Mouse (Mus musculus) liver, embryonic 11.5 days (tissue): ENCODE measurements around the gene Slc25a47. TPM values are rescaled to one million over a fixed set of nuclear protein-coding genes. Genes with fewer than 3 reads are reported as not detected.

Experiments
- ATAC-seq: fragments of 200-750 bp; cut with Nextera tagmentation; replicated peaks from 2 replicates; pipeline ENCODE4 v1.8.0; 2017; ENCODE audit warnings: moderate number of reproducible peaks, mild to moderate bottlenecking, moderate TSS enrichment, moderate library complexity; ENCODE audit not compliant: low FRiP score
- DNase-seq: peaks from one replicate; pipeline ENCODE4 v3.0.0-alpha.2; 2017; ENCODE audit warnings: low spot score
- H3K27ac ChIP-seq: fragments of 300-500 bp; sonication (generic); 2 replicates; pipeline ENCODE4 v1.5.1; 2014; ENCODE audit warnings: mild to moderate bottlenecking, low read depth, low read length, control low read depth
- H3K27me3 ChIP-seq: fragments of 300-500 bp; sonication (generic); replicated peaks from 2 replicates; pipeline ENCODE4 v1.6.1; 2014; ENCODE audit warnings: low read length, mixed read lengths; ENCODE audit not compliant: control insufficient read depth, insufficient read depth
- H3K36me3 ChIP-seq: fragments of 300-500 bp; sonication (generic); 2 replicates; pipeline ENCODE4 v1.6.1; 2014; ENCODE audit warnings: mild to moderate bottlenecking, low read length, moderate library complexity, mixed read lengths; ENCODE audit not compliant: control insufficient read depth, insufficient read depth
- H3K4me1 ChIP-seq: fragments of 300-500 bp; sonication (generic); replicated peaks from 2 replicates; pipeline ENCODE4 v1.6.1; 2014; ENCODE audit warnings: low read length, mixed read lengths; ENCODE audit not compliant: control insufficient read depth, insufficient read depth
- H3K4me2 ChIP-seq: fragments of 300-500 bp; sonication (generic); 2 replicates; pipeline ENCODE4 v1.6.1; 2014; ENCODE audit warnings: mild to moderate bottlenecking, control low read depth, moderate library complexity
- H3K4me3 ChIP-seq: fragments of 300-500 bp; sonication (generic); 2 replicates; pipeline ENCODE4 v1.5.1; 2014; ENCODE audit warnings: low read depth, low read length, control low read depth
- H3K9ac ChIP-seq: fragments of 300-500 bp; sonication (generic); 2 replicates; pipeline ENCODE4 v1.6.1; 2014; ENCODE audit warnings: low read depth, low read length, control low read depth
- H3K9me3 ChIP-seq: fragments of 300-500 bp; sonication (generic); 2 replicates; pipeline ENCODE4 v1.6.1; 2016; ENCODE audit warnings: low read length, inconsistent platforms, mixed read lengths; ENCODE audit not compliant: control insufficient read depth
- WGBS: fragments of 180-500 bp; shearing (Covaris S2); extraction: QIAGEN DNeasy Blood & Tissue Kit; methylation state at CpG from one replicate; pipeline ENCODE4 v1.1.7; 2014; 5-methylcytosine and 5-hydroxymethylcytosine counted together
- polyA plus RNA-seq: library from polyadenylated mRNA; unstranded; fragments of >200 nt; fragmentation: Nextera tagmentation; extraction: Ambion mirVana; gene quantifications from 2 replicates; pipeline ENCODE4 v1.2.1, GENCODE M21; 2014

The Slc25a47 gene
- polyA plus RNA-seq, 1 experiment from 2014 or later, result 4.5 TPM

- Histone ChIP-seq H3K4me2 (no peak overlapping the region), H3K4me1 (no peaks in the 10 kb centered on the region), H3K27me3 (no peaks in the 10 kb centered on the region), H3K27ac (no peak overlapping the region), H3K36me3 (peaks cover 9% of the 10 kb centered on the region; the same call in 1 of the 2 replicates), H3K4me3 (no peak overlapping the region), H3K9ac (no peak overlapping the region), H3K9me3 (no peaks in the 10 kb centered on the region)
- DNase-seq (no peak), ATAC-seq (no peak)
- WGBS, result 79% methylated on average over 8 of the region's 8 CpGs
Measured at GRCm38 (mm10) chr12:108823036-108823435, 12.8 kb upstream of the Slc25a47 start.

- H3K4me1 ChIP-seq, result no peaks in the 10 kb centered on the region
- no peak overlapping the region for H3K9ac ChIP-seq
- DNase-seq (no peak), ATAC-seq (no peak)
- no peak overlapping the region for H3K4me2 ChIP-seq
- no peaks in the 10 kb centered on the region for H3K27me3 ChIP-seq
- WGBS, result 89% methylated on average over 15 of the region's 15 CpGs
- no peak overlapping the region for H3K27ac ChIP-seq
- H3K9me3 ChIP-seq, result no peaks in the 10 kb centered on the region
- H3K4me3 ChIP-seq, result no peak overlapping the region
- H3K36me3 ChIP-seq, result 0 out of 2 replicates have a peak, but pooled peaks cover 5% of the 10 kb centered on the region
Measured at GRCm38 (mm10) chr12:108824225-108824874, 11.5 kb upstream of the Slc25a47 start.

GRCm38 (mm10) chr12:108825561-108826224 is 10.2 kb upstream of the Slc25a47 start:
- 0 out of 2 replicates have a peak, but pooled peaks cover 3% of the 10 kb centered on the region for H3K36me3 ChIP-seq
- no peaks in the 10 kb centered on the region for H3K4me1 ChIP-seq
- no peak overlapping the region for H3K9ac ChIP-seq
- H3K27me3 ChIP-seq, result no peaks in the 10 kb centered on the region
- WGBS, result 94% methylated on average over 13 of the region's 13 CpGs
- no peaks in the 10 kb centered on the region for H3K9me3 ChIP-seq
- no peak overlapping the region for H3K4me3 ChIP-seq
- H3K4me2 ChIP-seq, result no peak overlapping the region
- no peak for ATAC-seq
- no peak for DNase-seq
- no peak overlapping the region for H3K27ac ChIP-seq

GRCm38 (mm10) chr12:108826282-108826957 is 9.4 kb upstream of the Slc25a47 start:
- Histone ChIP-seq H3K27ac (no peak overlapping the region), H3K4me3 (no peak overlapping the region), H3K4me2 (no peak overlapping the region), H3K9ac (no peak overlapping the region), H3K27me3 (no peaks in the 10 kb centered on the region), H3K36me3 (0 out of 2 replicates have a peak, but pooled peaks cover 3% of the 10 kb centered on the region), H3K4me1 (no peaks in the 10 kb centered on the region), H3K9me3 (no peaks in the 10 kb centered on the region)
- ATAC-seq (no peak), DNase-seq (no peak)
- 92% methylated on average over 19 of the region's 19 CpGs for WGBS

GRCm38 (mm10) chr12:108826958-108827535 is 8.8 kb upstream of the Slc25a47 start:
- H3K9me3 ChIP-seq, result no peaks in the 10 kb centered on the region

GRCm38 (mm10) chr12:108827641-108828040 is 8.2 kb upstream of the Slc25a47 start:
- no peak for ATAC-seq
- Histone ChIP-seq H3K36me3 (0 out of 2 replicates have a peak, but pooled peaks cover 3% of the 10 kb centered on the region), H3K4me2 (no peak overlapping the region), H3K4me1 (no peaks in the 10 kb centered on the region), H3K4me3 (no peak overlapping the region), H3K27me3 (no peaks in the 10 kb centered on the region), H3K9me3 (no peaks in the 10 kb centered on the region), H3K9ac (no peak overlapping the region), H3K27ac (no peak overlapping the region)
- 92% methylated on average over 6 of the region's 6 CpGs for WGBS
- DNase-seq, result no peak

More at GRCm38 (mm10) chr12:108826958-108827535, 8.8 kb upstream of the Slc25a47 start:
- H3K4me3 ChIP-seq, result no peak overlapping the region
- H3K4me1 ChIP-seq, result no peaks in the 10 kb centered on the region
- no peak overlapping the region for H3K27ac ChIP-seq
- no peak overlapping the region for H3K4me2 ChIP-seq
- DNase-seq (no peak), ATAC-seq (no peak)
- no peaks in the 10 kb centered on the region for H3K27me3 ChIP-seq
- WGBS, result 97% methylated on average over 28 of the region's 28 CpGs
- no peak overlapping the region for H3K9ac ChIP-seq
- 0 out of 2 replicates have a peak, but pooled peaks cover 3% of the 10 kb centered on the region for H3K36me3 ChIP-seq

- Histone ChIP-seq H3K36me3 (0 out of 2 replicates have a peak, but pooled peaks cover 3% of the 10 kb centered on the region), H3K27me3 (no peaks in the 10 kb centered on the region), H3K4me2 (no peak overlapping the region), H3K9ac (no peak overlapping the region), H3K4me3 (no peak overlapping the region), H3K9me3 (no peaks in the 10 kb centered on the region), H3K27ac (no peak overlapping the region), H3K4me1 (no peaks in the 10 kb centered on the region)
- 83% methylated on average over 5 of the region's 5 CpGs for WGBS
- no peak for ATAC-seq
- DNase-seq, result no peak
Measured at GRCm38 (mm10) chr12:108829636-108830035, 6.2 kb upstream of the Slc25a47 start.

GRCm38 (mm10) chr12:108830358-108830757 is 5.5 kb upstream of the Slc25a47 start:
- no peaks in the 10 kb centered on the region for H3K27me3 ChIP-seq
- H3K27ac ChIP-seq, result no peak overlapping the region
- peaks cover 6% of the 10 kb centered on the region for H3K4me1 ChIP-seq
- ATAC-seq (no peak), DNase-seq (no peak)
- no peak overlapping the region for H3K4me2 ChIP-seq
- no peak overlapping the region for H3K9ac ChIP-seq
- 0 out of 2 replicates have a peak, but pooled peaks cover 3% of the 10 kb centered on the region for H3K36me3 ChIP-seq
- WGBS, result 86% methylated on average over 6 of the region's 6 CpGs
- no peak overlapping the region for H3K4me3 ChIP-seq
- no peaks in the 10 kb centered on the region for H3K9me3 ChIP-seq
